Mouse (Mus musculus) limb, embryonic 10.5 days (tissue): ENCODE data around the gene Orai2. TPM values are rescaled to one million over a fixed set of nuclear protein-coding genes. Genes with fewer than 3 reads are reported as not detected.
"Not testable (repeated sequence)": the region's sequence is repeated elsewhere in the genome, so short reads cannot be mapped to it uniquely, and the experiment has no call there.

Source experiments
- DNase-seq: peaks from one replicate; pipeline ENCODE4 v3.0.0-alpha.2; 2017; ENCODE audit warnings: low spot score
- H3K27ac ChIP-seq: fragments of 300-500 bp; sonication (generic); 2 replicates; pipeline ENCODE4 v1.5.1; 2016; ENCODE audit warnings: mild to moderate bottlenecking
- H3K27me3 ChIP-seq: fragments of 300-500 bp; sonication (generic); 2 replicates; pipeline ENCODE4 v1.6.1; 2016; ENCODE audit warnings: low read depth, mild to moderate bottlenecking; ENCODE audit not compliant: poor library complexity, severe bottlenecking
- H3K36me3 ChIP-seq: fragments of 300-500 bp; sonication (generic); 2 replicates; pipeline ENCODE4 v1.6.1; 2016; ENCODE audit warnings: mild to moderate bottlenecking, moderate library complexity
- H3K4me1 ChIP-seq: fragments of 300-500 bp; sonication (generic); 2 replicates; pipeline ENCODE4 v1.6.1; 2016
- H3K4me3 ChIP-seq: fragments of 300-500 bp; sonication (generic); 2 replicates; pipeline ENCODE4 v1.5.1; 2016; ENCODE audit warnings: mild to moderate bottlenecking, moderate library complexity
- H3K9me3 ChIP-seq: fragments of 300-500 bp; sonication (generic); replicated peaks from 2 replicates; pipeline ENCODE4 v1.6.1; 2016; ENCODE audit warnings: mild to moderate bottlenecking
- WGBS: fragments of 180-500 bp; shearing (Covaris S2); methylation state at CpG from one replicate; pipeline ENCODE4 v1.1.7; 2016; 5-methylcytosine and 5-hydroxymethylcytosine counted together
- polyA plus RNA-seq: library from polyadenylated mRNA; unstranded; fragments of >200 nt; fragmentation: Nextera tagmentation; extraction: Ambion mirVana; gene quantifications from 2 replicates; pipeline ENCODE4 v1.2.1, GENCODE M21; 2016

Gene Orai2
- polyA plus RNA-seq, 1 experiment from 2014 or later: 6.6 TPM

- Histone ChIP-seq H3K4me1 (peaks cover 18% of the 10 kb centered on the region), H3K27ac (peak overlapping the region; percentile 85), H3K36me3 (peaks cover 6% of the 10 kb centered on the region; the same call in 1 of the 2 replicates), H3K27me3 (peaks cover 8% of the 10 kb centered on the region; the same call in 1 of the 2 replicates), H3K4me3 (peak overlapping the region; percentile 71), H3K9me3 (no peaks in the 10 kb centered on the region)
- WGBS: 18% methylated on average over 15 of the region's 15 CpGs
- DNase-seq: no peak
These were observed 644 bp downstream of the Orai2 start for GRCm38 (mm10) chr5:136169626-136170511.

- Histone ChIP-seq H3K27ac (no peak overlapping the region), H3K9me3 (no peaks in the 10 kb centered on the region), H3K27me3 (peaks cover 8% of the 10 kb centered on the region; the same call in 1 of the 2 replicates), H3K4me1 (peaks cover 18% of the 10 kb centered on the region), H3K4me3 (no peak overlapping the region), H3K36me3 (peaks cover 6% of the 10 kb centered on the region; the same call in 1 of the 2 replicates)
- WGBS: 96% methylated on average over 3 of the region's 3 CpGs
- no peak for DNase-seq
These were observed 2.4 kb downstream of the Orai2 start for GRCm38 (mm10) chr5:136168071-136168470.

- H3K9me3 ChIP-seq: no peaks in the 10 kb centered on the region
- H3K4me3 ChIP-seq: no peak overlapping the region
- peaks cover 8% of the 10 kb centered on the region; the same call in 1 of the 2 replicates for H3K27me3 ChIP-seq
- 91% methylated on average over 4 of the region's 4 CpGs for WGBS
- H3K27ac ChIP-seq: no peak overlapping the region
- DNase-seq: no peak
- H3K36me3 ChIP-seq: peaks cover 6% of the 10 kb centered on the region; the same call in 1 of the 2 replicates
- peaks cover 18% of the 10 kb centered on the region for H3K4me1 ChIP-seq
These were observed 3.2 kb downstream of the Orai2 start for GRCm38 (mm10) chr5:136167296-136167695.

GRCm38 (mm10) chr5:136165246-136165645, 5.3 kb downstream of the Orai2 start:
- Histone ChIP-seq H3K27me3 (no peaks in the 10 kb centered on the region), H3K9me3 (no peaks in the 10 kb centered on the region), H3K27ac (no peak overlapping the region), H3K36me3 (peaks cover 6% of the 10 kb centered on the region; the same call in 1 of the 2 replicates), H3K4me1 (peaks cover 4% of the 10 kb centered on the region), H3K4me3 (no peak overlapping the region)
- DNase-seq: no peak
- WGBS: 88% methylated on average over 8 of the region's 8 CpGs

GRCm38 (mm10) chr5:136163807-136164474, 6.6 kb downstream of the Orai2 start:
- H3K27me3 ChIP-seq: no peaks in the 10 kb centered on the region
- 85% methylated on average over 11 of the region's 11 CpGs for WGBS
- H3K36me3 ChIP-seq: peaks cover 6% of the 10 kb centered on the region; the same call in 1 of the 2 replicates
- H3K27ac ChIP-seq: no peak overlapping the region
- H3K4me1 ChIP-seq: no peaks in the 10 kb centered on the region
- DNase-seq: no peak
- H3K4me3 ChIP-seq: no peak overlapping the region
- no peaks in the 10 kb centered on the region for H3K9me3 ChIP-seq

GRCm38 (mm10) chr5:136160084-136160483, 10.4 kb downstream of the Orai2 start:
- 92% methylated on average over 11 of the region's 12 CpGs for WGBS
- H3K4me1 ChIP-seq, H3K27me3 ChIP-seq, H3K9me3 ChIP-seq, H3K4me3 ChIP-seq, H3K36me3 ChIP-seq, H3K27ac ChIP-seq, DNase-seq: not testable (repeated sequence)

DNA sequence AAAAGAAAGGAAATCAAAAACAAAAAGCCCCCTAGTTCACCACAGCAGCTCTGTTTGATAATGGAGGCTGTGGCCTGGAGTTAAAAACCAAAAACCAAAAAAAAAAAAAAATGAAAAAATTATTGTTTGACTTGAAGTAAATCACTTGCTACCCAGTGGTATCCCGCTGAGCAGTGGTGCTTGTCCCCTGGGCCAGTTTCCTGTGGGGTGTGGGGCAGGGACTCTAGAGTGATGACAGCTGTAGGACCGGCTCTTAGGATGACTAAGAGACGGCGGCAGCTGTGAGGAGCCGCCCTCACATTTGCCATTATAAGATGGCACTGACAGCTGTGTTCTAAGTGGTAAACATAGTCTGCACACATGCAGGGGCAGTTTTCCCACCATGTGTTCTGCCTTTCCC, 15.1 kb downstream of the Orai2 start:
- Histone ChIP-seq H3K27ac (no peak overlapping the region), H3K4me3 (no peak overlapping the region), H3K27me3 (no peaks in the 10 kb centered on the region), H3K9me3 (no peaks in the 10 kb centered on the region), H3K4me1 (no peaks in the 10 kb centered on the region), H3K36me3 (no peaks in the 10 kb centered on the region)
- 89% methylated on average over 5 of the region's 5 CpGs for whole genome bisulfite sequencing
- DNase-seq: no peak

- Histone ChIP-seq H3K4me3 (no peak overlapping the region), H3K4me1 (no peaks in the 10 kb centered on the region), H3K27ac (no peak overlapping the region), H3K9me3 (no peaks in the 10 kb centered on the region), H3K36me3 (no peaks in the 10 kb centered on the region), H3K27me3 (no peaks in the 10 kb centered on the region)
- no peak for DNase-seq
- 86% methylated on average over 8 of the region's 8 CpGs for WGBS
These were observed 18.1 kb downstream of the Orai2 start for GRCm38 (mm10) chr5:136152365-136152764.

- WGBS: 74% methylated on average over 5 of the region's 5 CpGs
- not testable (repeated sequence) for H3K4me3 ChIP-seq, H3K36me3 ChIP-seq, H3K27me3 ChIP-seq, H3K4me1 ChIP-seq, H3K27ac ChIP-seq, DNase-seq, H3K9me3 ChIP-seq
These were observed 21.4 kb downstream of the Orai2 start for GRCm38 (mm10) chr5:136149134-136149576.

GRCm38 (mm10) chr5:136147704-136148103, 22.8 kb downstream of the Orai2 start:
- Histone ChIP-seq H3K27ac (no peak overlapping the region), H3K9me3 (no peaks in the 10 kb centered on the region), H3K36me3 (no peaks in the 10 kb centered on the region), H3K27me3 (no peaks in the 10 kb centered on the region), H3K4me3 (no peak overlapping the region), H3K4me1 (no peaks in the 10 kb centered on the region)
- DNase-seq: no peak
- 74% methylated on average over 8 of the region's 8 CpGs for WGBS

GRCm38 (mm10) chr5:136146936-136147335, 23.6 kb downstream of the Orai2 start:
- H3K36me3 ChIP-seq: peaks cover 6% of the 10 kb centered on the region
- no peaks in the 10 kb centered on the region for H3K27me3 ChIP-seq
- H3K9me3 ChIP-seq: no peaks in the 10 kb centered on the region
- no peaks in the 10 kb centered on the region for H3K4me1 ChIP-seq
- 100% methylated on average over 1 of the region's 1 CpGs for WGBS
- H3K4me3 ChIP-seq: no peak overlapping the region
- H3K27ac ChIP-seq: no peak overlapping the region
- DNase-seq: no peak

GRCm38 (mm10) chr5:136144606-136145430, 25.7 kb downstream of the Orai2 start:
- Histone ChIP-seq H3K36me3 (peaks cover 26% of the 10 kb centered on the region), H3K27ac (no peak overlapping the region), H3K4me3 (no peak overlapping the region), H3K9me3 (no peaks in the 10 kb centered on the region), H3K4me1 (no peaks in the 10 kb centered on the region), H3K27me3 (no peaks in the 10 kb centered on the region)
- 75% methylated on average over 12 of the region's 12 CpGs for WGBS
- no peak for DNase-seq
